Mouse (Mus musculus): ENCODE measurements around the gene Ptger4.

Gene Ptger4

GRCm38 (mm10) chr15:5243959-5244905 is at the start of gene Ptger4:
Gene Ptger4 (minus strand): TSS chr15:5244187.
- peak; percentile 43 for DNase-seq (ENCODE audit: extremely low read depth, low read depth, low spot score)

- no peak for DNase-seq (ENCODE audit: extremely low read depth, low read depth, low spot score)
These were observed 44.4 kb upstream of the Ptger4 start for GRCm38 (mm10) chr15:5288412-5288811.

GRCm38 (mm10) chr15:5287072-5287471 is 43.1 kb upstream of the Ptger4 start:
- DNase-seq (ENCODE audit: extremely low read depth, low read depth, low spot score) = no peak

GRCm38 (mm10) chr15:5281316-5281715 is 37.3 kb upstream of the Ptger4 start:
- DNase-seq (ENCODE audit: extremely low read depth, low read depth, low spot score) = no peak

GRCm38 (mm10) chr15:5279831-5280230 is 35.8 kb upstream of the Ptger4 start:
- DNase-seq (ENCODE audit: extremely low read depth, low read depth, low spot score) = no peak

GRCm38 (mm10) chr15:5278525-5278924 is 34.5 kb upstream of the Ptger4 start:
- DNase-seq (ENCODE audit: extremely low read depth, low read depth, low spot score) = no peak

GRCm38 (mm10) chr15:5273981-5274380 is 30.0 kb upstream of the Ptger4 start:
- DNase-seq (ENCODE audit: extremely low read depth, low read depth, low spot score) = no peak

- no peak for DNase-seq (ENCODE audit: extremely low read depth, low read depth, low spot score)
These were observed 22.1 kb upstream of the Ptger4 start for GRCm38 (mm10) chr15:5266095-5266494.

- DNase-seq (ENCODE audit: extremely low read depth, low read depth, low spot score) = no peak
These were observed 19.0 kb upstream of the Ptger4 start for GRCm38 (mm10) chr15:5262874-5263504.

GRCm38 (mm10) chr15:5262095-5262667 is 18.2 kb upstream of the Ptger4 start:
- no peak for DNase-seq (ENCODE audit: extremely low read depth, low read depth, low spot score)

GRCm38 (mm10) chr15:5261004-5261403 is 17.0 kb upstream of the Ptger4 start:
- no peak for DNase-seq (ENCODE audit: extremely low read depth, low read depth, low spot score)

GRCm38 (mm10) chr15:5260183-5260582 is 16.2 kb upstream of the Ptger4 start:
- DNase-seq (ENCODE audit: extremely low read depth, low read depth, low spot score) = no peak

- DNase-seq (ENCODE audit: extremely low read depth, low read depth, low spot score) = no peak
These were observed 6.2 kb upstream of the Ptger4 start for GRCm38 (mm10) chr15:5250182-5250581.

GRCm38 (mm10) chr15:5243036-5243958 is 690 bp downstream of the Ptger4 start:
- DNase-seq (ENCODE audit: extremely low read depth, low read depth, low spot score) = no peak

GRCm38 (mm10) chr15:5242241-5243035 is 1.5 kb downstream of the Ptger4 start:
- no peak for DNase-seq (ENCODE audit: extremely low read depth, low read depth, low spot score)

- DNase-seq (ENCODE audit: extremely low read depth, low read depth, low spot score) = no peak
These were observed 2.4 kb downstream of the Ptger4 start for GRCm38 (mm10) chr15:5241304-5242201.

- no peak for DNase-seq (ENCODE audit: extremely low read depth, low read depth, low spot score)
These were observed 3.6 kb downstream of the Ptger4 start for GRCm38 (mm10) chr15:5240360-5240759.

- no peak for DNase-seq (ENCODE audit: extremely low read depth, low read depth, low spot score)
These were observed 4.1 kb downstream of the Ptger4 start for GRCm38 (mm10) chr15:5239901-5240300.

GRCm38 (mm10) chr15:5239361-5239760 is 4.6 kb downstream of the Ptger4 start:
- no peak for DNase-seq (ENCODE audit: extremely low read depth, low read depth, low spot score)

Data from fat pad, adult 2 months (tissue).